Mouse (Mus musculus): ENCODE results near the gene P2ry6.

The P2ry6 gene

GRCm38 (mm10) chr7:100974135-100974903, at the start of gene P2ry6:
TSS of gene P2ry6 (minus strand) at chr7:100974649.
- DNase-seq (ENCODE audit: low spot score in 2 of 2) = no peak

- DNase-seq (ENCODE audit: low spot score in 2 of 2) = no peak
These were observed 43.0 kb upstream of the P2ry6 start for GRCm38 (mm10) chr7:101017492-101017891.

GRCm38 (mm10) chr7:101017021-101017461, 42.6 kb upstream of the P2ry6 start:
- DNase-seq (ENCODE audit: low spot score in 2 of 2) = no peak

- DNase-seq (ENCODE audit: low spot score in 2 of 2) = no peak
These were observed 40.5 kb upstream of the P2ry6 start for GRCm38 (mm10) chr7:101014985-101015384.

- no peak for DNase-seq (ENCODE audit: low spot score in 2 of 2)
These were observed 39.6 kb upstream of the P2ry6 start for GRCm38 (mm10) chr7:101014041-101014440.

- DNase-seq (ENCODE audit: low spot score in 2 of 2) = no peak
These were observed 38.1 kb upstream of the P2ry6 start, which contains the start of gene P2ry2 for GRCm38 (mm10) chr7:101012541-101012940. TSS of gene P2ry2 (minus strand) at chr7:101012866.

- peak in 1 of 2 experiments; percentile 21 for DNase-seq (ENCODE audit: low spot score in 2 of 2)
These were observed 37.4 kb upstream of the P2ry6 start for GRCm38 (mm10) chr7:101011681-101012367.

- DNase-seq (ENCODE audit: low spot score in 2 of 2) = no peak
These were observed 36.3 kb upstream of the P2ry6 start for GRCm38 (mm10) chr7:101010741-101011140.

- no peak for DNase-seq (ENCODE audit: low spot score in 2 of 2)
These were observed 31.8 kb upstream of the P2ry6 start for GRCm38 (mm10) chr7:101006201-101006600.

GRCm38 (mm10) chr7:101005119-101005518, 30.7 kb upstream of the P2ry6 start:
- DNase-seq (ENCODE audit: low spot score in 2 of 2) = no peak

GRCm38 (mm10) chr7:101003442-101004326, 29.2 kb upstream of the P2ry6 start:
- DNase-seq (ENCODE audit: low spot score in 2 of 2) = no peak

- no peak for DNase-seq (ENCODE audit: low spot score in 2 of 2)
These were observed 27.8 kb upstream of the P2ry6 start for GRCm38 (mm10) chr7:101002274-101002673.

- DNase-seq (ENCODE audit: low spot score in 2 of 2) = no peak
These were observed 25.2 kb upstream of the P2ry6 start for GRCm38 (mm10) chr7:100999623-101000022.

GRCm38 (mm10) chr7:100998578-100998960, 24.1 kb upstream of the P2ry6 start:
- DNase-seq (ENCODE audit: low spot score in 2 of 2) = no peak

GRCm38 (mm10) chr7:100997951-100998577, 23.6 kb upstream of the P2ry6 start:
- DNase-seq (ENCODE audit: low spot score in 2 of 2) = no peak

GRCm38 (mm10) chr7:100997215-100997614, 22.8 kb upstream of the P2ry6 start:
- no peak for DNase-seq (ENCODE audit: low spot score in 2 of 2)

- DNase-seq (ENCODE audit: low spot score in 2 of 2) = no peak
These were observed 21.5 kb upstream of the P2ry6 start for GRCm38 (mm10) chr7:100995951-100996350.

GRCm38 (mm10) chr7:100995260-100995864, 20.9 kb upstream of the P2ry6 start:
- DNase-seq (ENCODE audit: low spot score in 2 of 2) = no peak

GRCm38 (mm10) chr7:100993166-100993565, 18.7 kb upstream of the P2ry6 start:
- DNase-seq (ENCODE audit: low spot score in 2 of 2) = no peak

GRCm38 (mm10) chr7:100991972-100992371, 17.5 kb upstream of the P2ry6 start:
- DNase-seq (ENCODE audit: low spot score in 2 of 2) = no peak

All from natural killer cell, adult 2 months (primary cell).